Mouse (Mus musculus): ENCODE measurements around the gene Rap1gds1. TPM values are rescaled to one million over a fixed set of nuclear protein-coding genes. Genes with fewer than 3 reads are reported as not detected.

The Rap1gds1 gene
- polyA plus RNA-seq, 1 experiment from 2014 or later, result 99.7 TPM

DNA sequence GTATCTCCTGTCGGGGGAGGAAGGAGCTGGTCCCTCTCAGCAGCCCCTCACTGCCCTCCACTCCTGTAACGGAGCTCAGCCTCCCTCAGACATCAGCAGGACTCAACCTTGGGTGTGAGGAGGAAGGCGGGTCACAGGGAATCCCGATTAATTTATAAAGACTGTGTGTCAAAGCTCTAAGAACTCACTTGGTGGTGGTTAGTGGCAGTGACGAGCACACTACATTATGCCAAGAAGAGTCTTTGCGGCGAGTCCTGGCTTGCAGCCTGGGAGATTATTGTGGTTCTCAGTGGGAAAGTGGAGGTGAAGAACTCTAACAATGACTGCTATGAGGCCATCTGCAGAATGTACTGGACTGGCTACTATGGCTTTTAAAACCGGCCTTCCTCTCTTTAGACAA, 148.8 kb downstream of the Rap1gds1 start:
- ATAC-seq (ENCODE audit: low read depth), result no peak
- H3K4me2 ChIP-seq, result no peak overlapping the region
- H3K4me1 ChIP-seq (replicated peaks), result no peaks in the 10 kb centered on the region
- H3K9ac ChIP-seq, result no peak overlapping the region
- H3K36me3 ChIP-seq, result peaks cover 37% of the 10 kb centered on the region
- H3K27ac ChIP-seq (replicated peaks), result no peak overlapping the region
- WGBS, result 87% methylated on average over 8 of the region's 8 CpGs
- H3K27me3 ChIP-seq, result no peaks in the 10 kb centered on the region
- H3K9me3 ChIP-seq, result 0 out of 2 replicates have a peak, but pooled peaks cover 1% of the 10 kb centered on the region
- H3K4me3 ChIP-seq, result no peak overlapping the region

DNA sequence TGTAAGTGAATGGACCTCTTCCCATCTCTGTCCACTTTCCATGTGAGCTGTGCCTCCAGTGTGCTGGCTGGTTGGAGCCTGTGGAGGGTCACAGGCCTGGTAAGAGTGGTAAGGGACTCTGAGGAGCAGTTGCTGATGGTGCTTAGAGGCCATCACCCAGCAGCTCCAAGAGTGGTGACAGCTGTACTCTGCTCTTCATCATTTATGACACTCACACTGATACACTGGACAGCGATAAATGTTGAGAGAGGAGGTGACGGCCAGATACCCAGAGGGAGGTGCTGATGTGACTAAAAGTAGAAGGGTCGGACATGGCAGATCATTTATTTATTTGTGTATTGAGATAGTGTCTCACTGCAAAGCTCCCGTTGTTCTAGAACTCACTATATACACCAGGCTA, 156.8 kb downstream of the Rap1gds1 start:
- Histone ChIP-seq H3K4me2 (no peak overlapping the region), H3K4me3 (no peak overlapping the region), H3K27me3 (no peaks in the 10 kb centered on the region), H3K4me1 (replicated peaks) (no peaks in the 10 kb centered on the region), H3K36me3 (no peaks in the 10 kb centered on the region), H3K27ac (replicated peaks) (no peak overlapping the region), H3K9me3 (no peaks in the 10 kb centered on the region), H3K9ac (no peak overlapping the region)
- 90% methylated on average over 4 of the region's 4 CpGs for WGBS
- ATAC-seq (ENCODE audit: low read depth), result no peak

DNA sequence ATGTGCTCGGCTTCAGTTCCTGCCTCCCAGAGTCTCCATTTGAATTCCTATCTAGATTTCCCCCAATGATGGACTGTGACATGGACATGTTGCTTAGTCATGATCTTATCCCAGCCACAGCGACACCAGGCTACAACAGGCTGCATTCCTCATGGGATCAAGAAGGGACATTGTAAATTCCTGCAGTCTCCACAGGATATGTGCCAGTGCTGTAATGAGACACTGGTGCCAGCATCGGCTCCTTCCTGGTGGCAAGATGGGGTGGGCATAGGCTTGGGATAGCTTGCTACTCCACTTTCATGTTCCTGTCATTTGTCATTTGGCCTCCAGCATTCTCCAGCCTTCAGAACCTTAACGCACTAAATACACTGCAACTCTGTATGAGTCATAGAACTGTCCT, 158.0 kb downstream of the Rap1gds1 start:
- 94% methylated on average over 4 of the region's 4 CpGs for WGBS
- Histone ChIP-seq H3K36me3 (no peaks in the 10 kb centered on the region), H3K4me2 (no peak overlapping the region), H3K9ac (no peak overlapping the region), H3K27me3 (no peaks in the 10 kb centered on the region), H3K4me3 (no peak overlapping the region), H3K9me3 (no peaks in the 10 kb centered on the region), H3K4me1 (replicated peaks) (no peaks in the 10 kb centered on the region), H3K27ac (replicated peaks) (no peak overlapping the region)
- no peak for ATAC-seq (ENCODE audit: low read depth)

GRCm38 (mm10) chr3:138916591-138916990, 158.4 kb downstream of the Rap1gds1 start:
- Histone ChIP-seq H3K4me1 (replicated peaks) (no peaks in the 10 kb centered on the region), H3K36me3 (no peaks in the 10 kb centered on the region), H3K27ac (replicated peaks) (no peak overlapping the region), H3K4me2 (no peak overlapping the region), H3K27me3 (no peaks in the 10 kb centered on the region), H3K9me3 (no peaks in the 10 kb centered on the region), H3K9ac (no peak overlapping the region), H3K4me3 (no peak overlapping the region)
- WGBS, result 91% methylated on average over 4 of the region's 4 CpGs
- no peak for ATAC-seq (ENCODE audit: low read depth)

DNA sequence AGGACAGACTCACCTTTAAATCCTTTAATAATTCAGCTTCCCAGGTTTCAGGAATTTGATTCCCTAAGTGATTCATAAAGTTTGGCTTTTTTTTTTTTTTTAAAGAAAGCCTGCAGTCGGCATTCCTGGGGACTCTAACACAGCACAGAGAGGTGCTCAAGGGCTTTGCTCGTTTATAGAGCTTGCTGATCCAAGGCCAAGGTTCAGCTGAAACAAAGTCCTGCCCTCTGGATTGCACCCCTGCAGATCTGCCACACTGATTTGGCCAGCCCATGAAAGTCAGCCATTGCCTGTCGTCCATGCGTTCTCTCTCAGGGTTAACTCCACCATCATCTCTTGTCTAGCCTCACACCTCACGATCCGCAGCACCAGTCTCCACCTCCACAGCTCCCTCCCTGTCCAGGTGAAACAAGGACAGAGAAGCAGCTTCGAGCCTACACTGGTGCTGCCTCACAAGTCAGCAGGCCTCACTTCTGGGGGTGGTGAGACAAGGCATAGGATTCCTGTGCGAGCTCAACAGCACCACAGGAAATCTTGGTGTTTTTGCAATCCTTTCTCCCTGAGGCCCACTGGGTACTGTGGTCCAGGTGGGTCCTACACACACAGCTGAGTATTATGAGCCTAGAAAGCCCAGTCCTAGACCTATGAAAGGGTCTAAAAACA, 160.2 kb downstream of the Rap1gds1 start:
- Histone ChIP-seq H3K36me3 (no peaks in the 10 kb centered on the region), H3K27ac (replicated peaks) (no peak overlapping the region), H3K4me3 (no peak overlapping the region), H3K9me3 (no peaks in the 10 kb centered on the region), H3K9ac (no peak overlapping the region; the same call in 1 of the 2 replicates), H3K27me3 (no peaks in the 10 kb centered on the region), H3K4me1 (replicated peaks) (no peaks in the 10 kb centered on the region), H3K4me2 (no peak overlapping the region)
- WGBS, result 68% methylated on average over 8 of the region's 8 CpGs
- ATAC-seq (ENCODE audit: low read depth), result no peak

DNA sequence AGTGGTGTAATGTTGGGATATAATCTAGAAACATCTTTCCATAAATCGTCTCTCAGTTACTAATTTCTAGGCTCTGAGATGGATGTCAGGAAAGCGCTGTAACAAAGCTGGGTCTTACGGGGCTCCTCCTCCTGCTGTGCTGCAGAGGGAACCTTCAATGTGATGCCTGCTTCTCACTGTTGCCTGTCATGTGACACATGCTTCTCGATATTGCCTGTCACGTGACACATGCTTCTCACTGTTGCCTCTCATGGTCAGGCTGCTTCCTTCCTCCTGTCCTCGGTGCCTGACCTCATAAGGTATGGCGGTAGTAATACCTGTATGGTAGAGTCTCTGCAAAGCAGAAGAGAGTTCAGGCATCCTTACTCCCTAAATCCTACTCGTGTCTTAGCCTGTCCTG, 162.5 kb downstream of the Rap1gds1 start:
- 90% methylated on average over 8 of the region's 8 CpGs for WGBS
- Histone ChIP-seq H3K9ac (no peak overlapping the region), H3K4me2 (no peak overlapping the region), H3K27me3 (no peaks in the 10 kb centered on the region), H3K9me3 (no peaks in the 10 kb centered on the region), H3K36me3 (no peaks in the 10 kb centered on the region), H3K4me3 (no peak overlapping the region), H3K4me1 (replicated peaks) (no peaks in the 10 kb centered on the region), H3K27ac (replicated peaks) (no peak overlapping the region)
- ATAC-seq (ENCODE audit: low read depth), result no peak

GRCm38 (mm10) chr3:138909313-138909712, 165.7 kb downstream of the Rap1gds1 start:
- Histone ChIP-seq H3K4me2 (no peak overlapping the region), H3K27me3 (no peaks in the 10 kb centered on the region), H3K36me3 (no peaks in the 10 kb centered on the region), H3K4me1 (replicated peaks) (peaks cover 14% of the 10 kb centered on the region), H3K4me3 (no peak overlapping the region), H3K27ac (replicated peaks) (no peak overlapping the region), H3K9ac (no peak overlapping the region), H3K9me3 (no peaks in the 10 kb centered on the region)
- 77% methylated on average over 2 of the region's 2 CpGs for WGBS
- no peak for ATAC-seq (ENCODE audit: low read depth)

DNA sequence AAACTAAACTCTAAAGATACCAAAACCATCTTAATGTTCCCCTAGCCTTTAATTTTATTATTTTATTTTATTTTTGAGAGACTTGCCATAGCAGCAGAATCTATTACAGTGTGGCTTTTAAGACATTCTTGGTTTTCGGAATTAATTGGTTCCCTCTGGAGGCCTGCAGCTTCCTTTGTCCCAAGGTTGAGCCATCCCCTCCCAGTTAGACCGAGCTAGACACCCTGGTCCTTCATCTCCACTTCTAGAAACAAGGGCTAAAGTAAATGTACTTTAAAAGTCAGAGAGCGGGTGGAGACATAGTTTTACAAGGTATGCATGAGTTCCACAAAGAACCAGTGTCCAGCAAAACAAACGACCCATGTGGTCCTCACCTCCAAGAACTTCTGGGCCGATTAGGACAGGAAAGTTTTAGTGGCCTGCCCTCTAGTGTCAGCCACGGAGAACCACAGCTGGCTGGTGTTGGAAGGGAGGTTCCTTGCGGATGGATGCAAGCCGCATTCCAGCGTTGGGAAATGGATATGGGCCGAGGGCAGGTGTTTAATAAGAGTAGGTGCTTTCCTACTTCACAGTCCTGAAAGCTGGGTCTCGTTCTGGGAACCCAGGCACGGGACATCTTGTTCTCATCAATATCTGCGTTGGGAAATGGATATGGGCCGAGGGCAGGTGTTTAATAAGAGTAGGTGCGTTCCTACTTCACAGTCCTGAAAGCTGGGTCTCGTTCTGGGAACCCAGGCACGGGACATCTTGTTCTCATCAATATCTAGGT, 168.7 kb downstream of the Rap1gds1 start:
- Histone ChIP-seq H3K27ac (replicated peaks) (peak overlapping the region; percentile 55), H3K4me1 (replicated peaks) (peaks cover 14% of the 10 kb centered on the region), H3K4me3 (no peak overlapping the region), H3K4me2 (no peak overlapping the region), H3K9ac (no peak overlapping the region), H3K36me3 (peaks cover 27% of the 10 kb centered on the region), H3K9me3 (no peaks in the 10 kb centered on the region), H3K27me3 (no peaks in the 10 kb centered on the region)
- WGBS, result 35% methylated on average over 17 of the region's 17 CpGs
- peak; percentile 78 for ATAC-seq (ENCODE audit: low read depth)

DNA sequence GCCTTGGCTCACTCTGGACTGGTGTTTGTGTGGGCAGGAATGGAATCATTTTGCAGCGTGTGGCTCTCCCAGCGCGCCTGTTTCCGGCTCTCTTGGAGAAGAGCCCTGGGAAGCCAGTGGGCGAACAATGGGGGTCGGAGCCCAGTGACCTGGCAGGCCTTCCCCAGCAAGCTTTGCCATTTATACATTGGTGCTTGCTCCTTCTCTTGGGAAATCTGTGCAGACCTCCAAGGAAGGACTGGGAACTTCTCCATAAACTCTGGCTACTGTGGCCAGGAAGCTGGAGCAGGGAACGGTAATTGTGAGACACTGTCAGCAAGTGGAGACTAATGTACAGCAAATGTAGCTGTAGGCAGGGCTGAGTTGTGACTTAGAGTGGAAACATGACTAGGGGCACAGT, 169.3 kb downstream of the Rap1gds1 start:
- Histone ChIP-seq H3K27me3 (no peaks in the 10 kb centered on the region), H3K4me2 (no peak overlapping the region), H3K36me3 (peaks cover 33% of the 10 kb centered on the region), H3K9me3 (no peaks in the 10 kb centered on the region), H3K4me1 (replicated peaks) (peaks cover 14% of the 10 kb centered on the region), H3K4me3 (no peak overlapping the region), H3K27ac (replicated peaks) (peak overlapping the region; percentile 55), H3K9ac (no peak overlapping the region)
- ATAC-seq (ENCODE audit: low read depth), result peak; percentile 51; the same call in 1 of the 2 replicates
- WGBS, result 41% methylated on average over 7 of the region's 7 CpGs

GRCm38 (mm10) chr3:138900571-138901141, 174.3 kb downstream of the Rap1gds1 start:
- Histone ChIP-seq H3K27me3 (no peaks in the 10 kb centered on the region), H3K4me2 (no peak overlapping the region), H3K9ac (no peak overlapping the region), H3K27ac (replicated peaks) (no peak overlapping the region), H3K4me1 (replicated peaks) (peaks cover 3% of the 10 kb centered on the region), H3K36me3 (peaks cover 74% of the 10 kb centered on the region), H3K9me3 (0 out of 2 replicates have a peak, but pooled peaks cover 2% of the 10 kb centered on the region), H3K4me3 (no peak overlapping the region)
- no peak for ATAC-seq (ENCODE audit: low read depth)
- WGBS, result 93% methylated on average over 9 of the region's 9 CpGs

- Histone ChIP-seq H3K4me1 (replicated peaks) (peaks cover 9% of the 10 kb centered on the region; the same call in 1 of the 2 replicates), H3K27ac (replicated peaks) (no peak overlapping the region), H3K36me3 (peaks cover 73% of the 10 kb centered on the region), H3K9ac (no peak overlapping the region), H3K4me3 (no peak overlapping the region), H3K9me3 (0 out of 2 replicates have a peak, but pooled peaks cover 2% of the 10 kb centered on the region), H3K27me3 (no peaks in the 10 kb centered on the region), H3K4me2 (no peak overlapping the region)
- 97% methylated on average over 8 of the region's 8 CpGs for WGBS
- no peak for ATAC-seq (ENCODE audit: low read depth)
Measured at GRCm38 (mm10) chr3:138898055-138898454, 176.9 kb downstream of the Rap1gds1 start.

DNA sequence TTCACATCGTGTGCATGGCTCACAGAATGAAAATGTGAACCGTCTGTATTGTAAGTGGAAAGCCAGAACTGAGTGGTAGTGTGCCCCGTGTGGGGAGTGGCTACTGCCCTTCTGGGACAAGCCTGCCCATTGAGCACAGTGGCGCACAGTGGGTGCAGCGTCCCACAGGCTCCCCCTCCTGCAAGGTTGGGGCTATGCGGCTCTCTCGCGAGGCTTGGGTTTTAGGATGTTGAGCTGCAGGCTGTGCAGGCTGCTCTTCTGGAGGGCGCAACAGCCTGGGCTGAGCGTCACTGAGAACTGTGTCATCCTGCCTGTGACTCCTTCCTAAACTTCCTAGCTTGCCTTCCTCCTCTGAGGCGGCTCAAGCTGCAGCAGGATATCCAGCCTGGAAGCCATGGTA, 177.5 kb downstream of the Rap1gds1 start:
- Histone ChIP-seq H3K4me3 (no peak overlapping the region), H3K4me2 (no peak overlapping the region), H3K36me3 (peaks cover 68% of the 10 kb centered on the region), H3K27ac (replicated peaks) (no peak overlapping the region), H3K4me1 (replicated peaks) (peaks cover 14% of the 10 kb centered on the region; the same call in 1 of the 2 replicates), H3K9me3 (0 out of 2 replicates have a peak, but pooled peaks cover 2% of the 10 kb centered on the region), H3K9ac (no peak overlapping the region), H3K27me3 (no peaks in the 10 kb centered on the region)
- ATAC-seq (ENCODE audit: low read depth), result no peak
- WGBS, result 92% methylated on average over 11 of the region's 11 CpGs

All from neural tube, embryonic 13.5 days (tissue).